Mouse (Mus musculus): ENCODE measurements around the gene Has1. TPM values are rescaled to one million over a fixed set of nuclear protein-coding genes. Genes with fewer than 3 reads are reported as not detected.
"Not testable (repeated sequence)": the region's sequence is repeated elsewhere in the genome, so short reads cannot be mapped to it uniquely, and the experiment has no call there.

Has1 gene
- polyA plus RNA-seq, 1 experiment from 2014 or later = 1.7 TPM

DNA sequence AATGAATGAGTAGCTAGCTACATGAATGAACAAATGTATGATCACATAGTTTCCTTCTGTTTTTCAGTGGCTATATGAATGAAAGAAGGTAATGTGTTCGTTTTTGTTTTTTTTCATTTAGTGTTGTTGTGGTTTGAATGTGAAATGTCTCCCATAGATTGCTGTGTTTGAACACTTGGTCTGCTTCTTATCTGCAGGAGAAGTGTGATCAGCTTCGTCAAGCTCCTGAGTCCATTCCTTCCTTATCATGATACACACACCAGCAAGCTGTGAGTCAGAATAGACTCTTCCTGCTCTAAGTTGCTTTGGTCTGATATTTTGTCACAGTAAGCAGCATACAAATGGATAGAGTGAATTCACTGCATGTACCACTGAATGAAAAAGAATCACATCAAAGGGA is 6.0 kb downstream of the Has1 start:
- 88% methylated on average over 2 of the region's 2 CpGs for WGBS
- no peak for ATAC-seq (ENCODE audit: low read depth)

DNA sequence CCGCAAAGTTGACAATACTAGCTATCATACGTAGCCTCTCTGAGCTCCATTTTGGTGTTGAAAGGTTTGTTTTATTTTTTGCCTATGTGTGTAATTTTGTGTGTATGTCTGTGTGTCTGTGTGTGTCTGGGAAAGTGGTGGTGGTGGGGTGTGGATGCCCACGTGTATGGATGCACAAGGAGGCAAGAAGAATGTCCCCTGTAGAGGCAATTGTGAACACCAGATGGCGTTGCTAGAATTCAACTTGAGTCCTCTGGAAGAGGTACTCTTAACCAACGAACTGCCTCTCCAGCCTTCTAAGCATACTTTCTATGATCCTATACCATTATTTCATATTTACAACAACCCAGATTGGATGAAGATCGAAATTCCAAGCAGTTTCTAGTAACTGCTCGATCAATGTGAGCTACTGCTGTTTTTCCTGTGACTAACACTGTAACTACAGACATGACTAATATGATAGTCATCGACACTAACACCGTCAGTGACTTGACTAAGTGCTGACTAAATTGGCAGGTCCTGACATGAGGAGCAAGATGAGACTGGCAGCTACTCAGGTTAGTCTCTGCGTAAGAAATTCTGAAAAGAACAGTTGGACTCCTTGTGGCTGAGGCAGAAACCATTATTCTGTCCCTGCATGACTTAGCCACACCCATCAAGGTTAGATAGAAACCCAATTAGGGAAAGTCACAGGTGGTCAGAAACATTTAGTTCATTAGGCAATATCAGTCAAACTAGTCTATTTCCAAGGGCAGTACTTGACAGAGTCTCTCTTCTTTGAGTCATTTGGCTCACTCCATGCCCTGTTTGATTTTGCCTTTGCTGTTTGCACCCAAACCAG is 9.6 kb downstream of the Has1 start:
- Histone ChIP-seq H3K36me3 (ENCODE audit: control insufficient read depth, insufficient read depth, low read length) (no peaks in the 10 kb centered on the region), H3K27me3 (ENCODE audit: control insufficient read depth, insufficient read depth, low read length) (no peaks in the 10 kb centered on the region), H3K4me1 (ENCODE audit: control insufficient read depth, insufficient read depth, low read length) (no peaks in the 10 kb centered on the region), H3K9me3 (ENCODE audit: control insufficient read depth, low read length) (no peaks in the 10 kb centered on the region), H3K4me3 (ENCODE audit: low read depth, low read length) (no peak overlapping the region), H3K9ac (replicated peaks; ENCODE audit: low read depth, low read length) (no peak overlapping the region), H3K27ac (ENCODE audit: low read depth, low read length) (no peak overlapping the region), H3K4me2 (ENCODE audit: low read depth, low read length) (no peak overlapping the region)
- no peak for ATAC-seq (ENCODE audit: low read depth)
- WGBS = 74% methylated on average over 10 of the region's 10 CpGs

More for the DNA sequence above, 6.0 kb downstream of the Has1 start:
- no peak overlapping the region for H3K27ac ChIP-seq (ENCODE audit: low read depth, low read length)
- H3K9ac ChIP-seq (replicated peaks; ENCODE audit: low read depth, low read length) = no peak overlapping the region
- H3K36me3 ChIP-seq (ENCODE audit: control insufficient read depth, insufficient read depth, low read length) = no peaks in the 10 kb centered on the region
- no peaks in the 10 kb centered on the region for H3K9me3 ChIP-seq (ENCODE audit: control insufficient read depth, low read length)
- no peak overlapping the region for H3K4me2 ChIP-seq (ENCODE audit: low read depth, low read length)
- no peak overlapping the region for H3K4me3 ChIP-seq (ENCODE audit: low read depth, low read length)
- no peaks in the 10 kb centered on the region for H3K4me1 ChIP-seq (ENCODE audit: control insufficient read depth, insufficient read depth, low read length)
- H3K27me3 ChIP-seq (ENCODE audit: control insufficient read depth, insufficient read depth, low read length) = no peaks in the 10 kb centered on the region

DNA sequence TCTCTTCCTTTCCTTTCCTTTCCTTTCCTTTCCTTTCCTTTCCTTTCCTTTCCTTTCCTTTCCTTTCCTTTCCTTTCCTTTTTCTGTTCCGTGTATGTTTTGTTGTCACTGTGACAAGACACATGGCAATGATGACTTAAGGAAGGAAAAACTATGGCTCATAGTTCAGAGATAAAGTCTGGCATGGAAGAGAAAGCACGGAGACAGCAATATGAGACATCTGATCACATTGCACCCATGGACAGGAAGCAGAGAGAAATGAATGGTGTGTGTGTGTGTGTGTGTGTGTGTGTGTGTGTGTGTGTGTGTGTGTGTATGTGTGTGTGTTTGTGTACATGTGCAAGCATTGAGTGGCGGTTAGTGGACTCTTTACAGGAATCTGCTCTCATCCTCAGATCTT is 10.4 kb downstream of the Has1 start:
- H3K36me3 ChIP-seq (ENCODE audit: control insufficient read depth, insufficient read depth, low read length); H3K27ac ChIP-seq (ENCODE audit: low read depth, low read length); H3K9ac ChIP-seq (replicated peaks; ENCODE audit: low read depth, low read length); H3K4me3 ChIP-seq (ENCODE audit: low read depth, low read length); ATAC-seq (ENCODE audit: low read depth); H3K27me3 ChIP-seq (ENCODE audit: control insufficient read depth, insufficient read depth, low read length); H3K4me2 ChIP-seq (ENCODE audit: low read depth, low read length); H3K9me3 ChIP-seq (ENCODE audit: control insufficient read depth, low read length); H3K4me1 ChIP-seq (ENCODE audit: control insufficient read depth, insufficient read depth, low read length): not testable (repeated sequence)
- WGBS = 87% methylated on average over 3 of the region's 3 CpGs

DNA sequence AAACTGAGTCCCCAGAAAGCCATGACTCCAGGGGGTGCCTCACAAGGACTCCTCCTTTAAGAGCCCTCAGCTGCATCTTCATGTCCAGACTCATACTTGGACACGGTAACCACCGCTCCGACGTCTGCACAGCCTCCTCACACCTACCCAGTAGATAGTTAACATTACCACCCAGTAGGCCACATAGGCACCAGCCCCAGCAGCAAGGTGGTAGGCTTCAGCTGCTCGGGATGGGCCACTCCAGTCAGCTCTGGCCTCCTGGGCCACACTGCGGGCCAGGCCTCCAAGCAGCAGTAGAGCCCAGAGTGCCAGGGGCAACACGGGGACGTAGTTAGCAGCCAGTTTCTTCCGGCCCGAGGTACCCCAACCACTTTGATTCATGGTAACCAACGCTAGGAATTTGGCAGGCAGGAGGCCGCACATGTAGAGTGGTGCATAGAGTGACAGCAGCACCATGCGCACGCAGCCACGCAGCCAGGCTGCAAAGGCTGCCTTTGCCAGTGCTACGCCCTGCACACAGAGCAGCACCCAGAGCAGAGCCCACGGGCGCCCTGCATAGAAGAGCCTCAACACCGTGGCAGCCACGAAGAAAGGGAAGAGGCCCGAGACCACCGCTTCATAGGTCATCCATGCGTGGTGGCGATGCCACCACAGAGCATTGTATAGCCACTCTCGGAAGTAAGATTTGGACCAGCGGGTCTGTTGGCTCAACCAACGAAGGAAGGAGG is 11.3 kb downstream of the Has1 start:
- Histone ChIP-seq H3K27ac (ENCODE audit: low read depth, low read length) (no peak overlapping the region), H3K27me3 (ENCODE audit: control insufficient read depth, insufficient read depth, low read length) (no peaks in the 10 kb centered on the region), H3K9me3 (ENCODE audit: control insufficient read depth, low read length) (no peaks in the 10 kb centered on the region), H3K4me1 (ENCODE audit: control insufficient read depth, insufficient read depth, low read length) (peaks cover 6% of the 10 kb centered on the region; the same call in 1 of the 2 replicates), H3K4me3 (ENCODE audit: low read depth, low read length) (no peak overlapping the region), H3K4me2 (ENCODE audit: low read depth, low read length) (no peak overlapping the region), H3K36me3 (ENCODE audit: control insufficient read depth, insufficient read depth, low read length) (peaks cover 5% of the 10 kb centered on the region; the same call in 1 of the 2 replicates), H3K9ac (replicated peaks; ENCODE audit: low read depth, low read length) (no peak overlapping the region)
- WGBS = 74% methylated on average over 27 of the region's 27 CpGs
- peak; percentile 45; the same call in 1 of the 2 replicates for ATAC-seq (ENCODE audit: low read depth)

DNA sequence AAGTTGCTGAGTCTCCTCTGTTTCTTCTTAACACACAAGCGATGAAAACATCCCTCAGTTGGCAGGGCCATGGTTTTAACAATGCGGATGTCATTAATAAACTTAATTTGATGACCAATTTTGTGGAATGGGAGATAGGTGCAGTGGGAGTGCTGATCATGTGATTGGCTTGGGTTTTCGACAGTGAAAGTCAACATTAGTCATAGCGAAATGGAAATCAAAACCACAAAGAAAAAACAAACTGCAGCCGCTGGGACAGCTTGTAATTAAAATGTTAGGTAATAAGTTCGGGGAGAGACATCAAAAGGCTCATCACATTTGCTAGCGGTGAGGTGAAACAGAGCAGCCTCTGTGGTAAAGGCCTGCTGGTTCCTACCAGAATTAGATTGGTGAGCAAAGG is 14.2 kb downstream of the Has1 start:
- ATAC-seq (ENCODE audit: low read depth) = no peak
- peaks cover 10% of the 10 kb centered on the region; the same call in 1 of the 2 replicates for H3K36me3 ChIP-seq (ENCODE audit: control insufficient read depth, insufficient read depth, low read length)
- no peaks in the 10 kb centered on the region for H3K27me3 ChIP-seq (ENCODE audit: control insufficient read depth, insufficient read depth, low read length)
- H3K4me2 ChIP-seq (ENCODE audit: low read depth, low read length) = no peak overlapping the region
- H3K9me3 ChIP-seq (ENCODE audit: control insufficient read depth, low read length) = no peaks in the 10 kb centered on the region
- no peak overlapping the region for H3K4me3 ChIP-seq (ENCODE audit: low read depth, low read length)
- peaks cover 14% of the 10 kb centered on the region for H3K4me1 ChIP-seq (ENCODE audit: control insufficient read depth, insufficient read depth, low read length)
- WGBS = 94% methylated on average over 7 of the region's 7 CpGs
- H3K9ac ChIP-seq (replicated peaks; ENCODE audit: low read depth, low read length) = no peak overlapping the region
- no peak overlapping the region for H3K27ac ChIP-seq (ENCODE audit: low read depth, low read length)

DNA sequence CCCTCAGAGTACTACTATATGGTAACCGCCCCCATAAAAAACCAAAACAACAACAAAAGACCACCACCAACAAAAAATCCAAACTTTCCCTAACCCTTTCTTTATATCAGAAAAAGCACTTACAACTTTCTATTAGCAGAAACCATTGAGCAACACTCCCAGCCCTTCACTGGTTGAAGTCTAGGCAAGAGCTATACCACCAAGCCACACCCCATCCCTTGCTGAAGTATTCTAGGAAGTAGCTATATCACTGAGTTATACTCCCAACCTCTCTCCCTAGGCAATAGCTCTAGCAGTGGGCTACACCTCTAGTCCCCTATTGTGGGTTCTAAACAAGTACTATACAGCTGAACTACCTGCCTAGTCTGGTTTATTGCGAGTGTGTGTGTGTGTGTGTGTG is 15.7 kb downstream of the Has1 start:
- Histone ChIP-seq H3K9ac (replicated peaks; ENCODE audit: low read depth, low read length) (no peak overlapping the region), H3K4me1 (ENCODE audit: control insufficient read depth, insufficient read depth, low read length) (peaks cover 26% of the 10 kb centered on the region), H3K9me3 (ENCODE audit: control insufficient read depth, low read length) (no peaks in the 10 kb centered on the region), H3K36me3 (ENCODE audit: control insufficient read depth, insufficient read depth, low read length) (peaks cover 10% of the 10 kb centered on the region; the same call in 1 of the 2 replicates), H3K27ac (ENCODE audit: low read depth, low read length) (no peak overlapping the region), H3K4me3 (ENCODE audit: low read depth, low read length) (no peak overlapping the region; the same call in 1 of the 2 replicates), H3K4me2 (ENCODE audit: low read depth, low read length) (peak overlapping the region; percentile 79; the same call in 1 of the 2 replicates), H3K27me3 (ENCODE audit: control insufficient read depth, insufficient read depth, low read length) (no peaks in the 10 kb centered on the region)
- WGBS = 90% methylated on average over 2 of the region's 2 CpGs
- no peak for ATAC-seq (ENCODE audit: low read depth)

GRCm38 (mm10) chr17:17837919-17838701 is 16.9 kb downstream of the Has1 start:
- peak; percentile 97 for ATAC-seq (ENCODE audit: low read depth)
- H3K9me3 ChIP-seq (ENCODE audit: control insufficient read depth, low read length) = no peaks in the 10 kb centered on the region
- peak overlapping the region; percentile 35 for H3K4me3 ChIP-seq (ENCODE audit: low read depth, low read length)
- peak overlapping the region; percentile 79 for H3K4me2 ChIP-seq (ENCODE audit: low read depth, low read length)
- peak overlapping the region; percentile 79 for H3K27ac ChIP-seq (ENCODE audit: low read depth, low read length)
- H3K36me3 ChIP-seq (ENCODE audit: control insufficient read depth, insufficient read depth, low read length) = peaks cover 10% of the 10 kb centered on the region; the same call in 1 of the 2 replicates
- H3K9ac ChIP-seq (replicated peaks; ENCODE audit: low read depth, low read length) = peak overlapping the region; percentile 58
- under 1% methylated on average over 42 of the region's 43 CpGs for WGBS
- H3K27me3 ChIP-seq (ENCODE audit: control insufficient read depth, insufficient read depth, low read length) = no peaks in the 10 kb centered on the region
- peaks cover 32% of the 10 kb centered on the region for H3K4me1 ChIP-seq (ENCODE audit: control insufficient read depth, insufficient read depth, low read length)

DNA sequence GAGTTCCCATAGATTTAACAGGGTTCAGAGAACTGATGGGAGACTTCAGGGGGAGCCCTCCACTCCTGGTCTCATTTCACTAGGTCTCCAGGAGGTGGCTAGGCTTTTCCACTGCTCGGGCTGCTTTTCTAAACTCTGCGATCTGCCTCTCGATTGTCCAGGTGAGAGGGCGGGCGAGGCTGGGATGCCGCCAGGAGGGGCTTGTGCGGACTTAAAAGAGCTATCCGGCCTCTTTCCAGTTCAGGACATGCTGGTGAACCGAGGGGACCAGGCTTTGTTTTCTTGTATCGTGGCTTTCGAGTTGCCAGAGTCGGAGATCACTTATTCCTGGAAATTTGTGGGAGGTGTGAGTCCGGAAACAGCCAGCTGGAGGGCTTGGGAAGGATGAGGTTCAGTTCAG is 17.6 kb downstream of the Has1 start:
- Histone ChIP-seq H3K27me3 (ENCODE audit: control insufficient read depth, insufficient read depth, low read length) (no peaks in the 10 kb centered on the region), H3K9ac (replicated peaks; ENCODE audit: low read depth, low read length) (peak overlapping the region; percentile 58), H3K4me2 (ENCODE audit: low read depth, low read length) (peak overlapping the region; percentile 79), H3K4me1 (ENCODE audit: control insufficient read depth, insufficient read depth, low read length) (peaks cover 36% of the 10 kb centered on the region), H3K9me3 (ENCODE audit: control insufficient read depth, low read length) (no peaks in the 10 kb centered on the region), H3K36me3 (ENCODE audit: control insufficient read depth, insufficient read depth, low read length) (peaks cover 10% of the 10 kb centered on the region; the same call in 1 of the 2 replicates), H3K27ac (ENCODE audit: low read depth, low read length) (peak overlapping the region; percentile 78), H3K4me3 (ENCODE audit: low read depth, low read length) (peak overlapping the region; percentile 35)
- WGBS = 8% methylated on average over 13 of the region's 13 CpGs
- peak; percentile 0 for ATAC-seq (ENCODE audit: low read depth)

All from neural tube, embryonic 14.5 days (tissue).